Mouse (Mus musculus): ENCODE measurements at regions not wholly inside any gene's neighbourhood (a gene's known extent, or its start where the extent isn't known, plus 50 kb on each side); places are given as distances from the start of the nearest gene placed in this dataset.
A peak's percentile ranks its signal among the peaks of the same experiment; 100 is the strongest.
"Not testable (repeated sequence)": the region's sequence is repeated elsewhere in the genome, so short reads cannot be mapped to it uniquely, and the experiment has no call there.

DNA sequence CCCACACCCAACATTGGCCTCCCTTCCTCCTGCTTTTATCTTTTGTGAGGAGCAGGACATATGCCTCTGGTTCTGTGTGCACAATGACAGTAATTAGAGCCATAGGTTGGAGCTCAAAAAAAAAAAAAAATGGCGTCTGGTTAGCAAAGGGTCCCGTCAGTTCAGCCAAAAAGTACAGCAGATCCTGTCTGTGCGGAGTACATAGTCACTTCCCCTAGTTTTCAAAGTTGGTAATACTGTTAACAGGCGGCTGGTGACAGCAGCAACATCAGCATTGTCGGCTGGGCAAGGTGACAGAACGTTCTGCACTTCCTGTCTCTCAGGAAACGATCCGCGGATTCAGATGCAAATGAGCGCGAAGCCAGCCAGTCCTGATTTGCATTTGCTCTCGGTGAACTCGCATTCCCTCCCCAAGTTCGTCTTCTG, 642.4 kb upstream of the Gm19410 start:
- DNase-seq (ENCODE audit: low spot score in 2 of 2) = peak in 1 of 2 experiments; percentile 44

DNA sequence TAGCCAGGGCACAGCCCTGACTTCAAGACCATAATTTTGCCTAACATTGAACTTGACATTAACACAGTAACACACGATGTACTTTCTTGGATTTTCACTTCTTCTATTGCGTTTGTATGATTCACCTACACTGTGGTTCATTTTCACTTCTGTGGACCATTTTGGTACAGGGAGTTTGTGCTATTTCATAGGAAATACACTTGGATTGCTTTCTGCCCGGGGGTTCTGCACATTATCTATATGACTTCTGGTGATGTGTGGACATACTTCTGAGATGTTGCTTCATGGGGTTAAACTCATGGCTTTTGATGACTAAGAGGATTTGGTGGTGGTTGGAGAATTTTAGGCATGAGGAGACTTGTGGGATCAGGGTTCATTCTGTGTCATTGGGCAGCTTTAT, 640.4 kb upstream of the Gm19410 start:
- no peak for DNase-seq (ENCODE audit: low spot score in 2 of 2)

DNA sequence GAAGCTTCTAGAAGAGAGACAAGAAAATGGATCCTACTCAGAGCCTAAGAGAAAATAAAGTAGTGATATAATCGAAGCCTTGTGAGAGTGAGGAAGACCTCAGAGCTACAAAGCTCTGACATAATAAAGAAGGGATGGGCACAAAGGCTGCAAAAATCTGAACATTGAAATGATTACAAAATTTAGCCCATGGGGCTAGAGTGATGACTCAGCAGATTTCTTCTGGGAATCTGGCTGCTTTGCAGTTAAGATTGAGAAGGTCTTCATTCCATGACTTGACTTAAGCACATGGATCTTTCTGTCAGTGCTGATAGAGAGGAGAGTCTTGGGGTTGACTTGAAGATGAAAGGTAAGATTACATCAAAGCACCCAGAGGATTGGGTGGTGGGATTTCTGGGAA, 633.3 kb upstream of the Gm19410 start:
- no peak for DNase-seq (ENCODE audit: low spot score in 2 of 2)

DNA sequence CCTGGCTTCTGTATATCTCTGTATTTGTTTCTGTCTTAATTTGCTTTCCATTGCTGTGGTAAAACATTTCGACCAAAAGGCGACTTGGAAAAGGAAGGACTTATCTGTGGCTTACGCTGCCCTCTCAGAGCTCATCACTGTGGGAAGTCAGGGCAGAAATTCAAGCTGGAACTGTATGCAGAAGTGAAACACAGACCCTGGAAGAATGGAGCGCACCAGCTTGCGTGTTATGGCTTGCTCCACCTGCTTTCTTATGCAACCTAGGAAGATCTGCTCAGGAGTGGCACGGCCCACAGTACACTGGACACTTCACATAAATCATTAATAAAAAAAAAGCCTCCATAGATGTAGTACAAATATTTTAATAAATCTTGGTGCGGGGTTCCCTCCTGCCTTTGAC, 630.0 kb upstream of the Gm19410 start:
- no peak for DNase-seq (ENCODE audit: low spot score in 2 of 2)

DNA sequence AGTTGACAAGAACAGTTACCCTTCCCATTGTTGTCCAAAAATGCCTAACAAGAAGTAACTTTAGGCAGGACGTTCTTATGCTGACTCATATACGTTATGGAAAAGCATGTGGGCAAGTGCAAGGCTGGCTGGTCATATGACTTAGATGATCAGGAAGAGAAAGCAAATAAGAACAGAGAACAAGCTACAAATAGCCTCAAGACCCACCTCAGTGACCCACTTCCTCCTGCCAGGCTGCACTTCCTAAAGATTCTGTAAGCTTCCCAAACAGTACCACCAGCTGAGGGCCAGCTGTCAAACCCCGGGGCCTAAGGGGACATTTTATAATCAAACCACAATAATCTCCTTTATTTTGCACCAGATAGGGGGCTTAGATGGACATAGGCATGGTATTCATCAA, 628.9 kb upstream of the Gm19410 start:
- DNase-seq (ENCODE audit: low spot score in 2 of 2) = no peak

DNA sequence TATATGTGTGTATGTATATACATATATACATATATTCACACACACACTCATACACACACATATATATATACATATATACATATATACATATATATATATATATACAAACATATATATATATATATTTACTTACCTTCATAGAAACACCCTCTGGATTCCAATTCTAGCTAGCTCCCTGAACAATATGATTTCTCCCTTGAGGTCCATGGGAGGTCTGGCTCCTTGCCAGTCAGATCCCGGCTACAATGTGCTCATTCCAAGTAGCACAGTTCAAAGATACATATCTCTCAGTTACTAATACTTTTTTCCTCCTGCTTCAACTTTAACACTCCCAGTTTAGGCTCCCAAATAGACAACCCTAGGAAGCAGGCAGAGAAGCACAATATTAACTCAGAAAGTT, 624.8 kb upstream of the Gm19410 start:
- no peak for DNase-seq (ENCODE audit: low spot score in 2 of 2)

DNA sequence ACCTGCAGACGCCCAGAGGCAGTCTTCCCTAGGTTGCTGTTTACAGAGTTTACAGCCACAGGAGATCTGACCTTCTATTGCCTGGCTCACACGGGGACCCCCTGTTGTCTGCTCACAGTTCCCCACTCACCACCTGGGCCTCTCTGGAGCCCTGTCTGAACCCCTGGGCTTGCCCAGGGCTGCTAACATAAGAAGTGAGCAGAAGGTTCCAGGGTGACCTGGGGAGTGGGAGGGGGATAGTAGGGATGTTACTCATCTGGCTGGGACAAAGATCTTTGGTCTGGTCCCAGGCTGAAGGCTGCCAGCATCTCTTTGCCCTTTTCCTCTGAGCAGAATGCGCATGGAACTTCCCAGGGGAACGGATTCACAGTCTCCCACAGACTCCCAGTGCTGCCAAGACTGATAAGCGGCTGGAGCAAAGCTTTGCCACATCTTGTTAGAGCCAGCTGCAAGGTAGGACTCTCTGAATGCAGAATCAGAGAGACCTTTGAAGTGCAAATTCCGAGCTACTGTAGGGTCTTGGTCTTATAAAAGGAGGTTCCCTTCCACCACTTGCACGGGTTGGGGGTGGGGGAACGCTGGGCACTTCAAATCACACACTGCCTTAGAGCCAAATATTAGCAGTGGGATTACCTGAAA, 622.5 kb upstream of the Gm19410 start:
- DNase-seq (ENCODE audit: low spot score in 2 of 2) = no peak

DNA sequence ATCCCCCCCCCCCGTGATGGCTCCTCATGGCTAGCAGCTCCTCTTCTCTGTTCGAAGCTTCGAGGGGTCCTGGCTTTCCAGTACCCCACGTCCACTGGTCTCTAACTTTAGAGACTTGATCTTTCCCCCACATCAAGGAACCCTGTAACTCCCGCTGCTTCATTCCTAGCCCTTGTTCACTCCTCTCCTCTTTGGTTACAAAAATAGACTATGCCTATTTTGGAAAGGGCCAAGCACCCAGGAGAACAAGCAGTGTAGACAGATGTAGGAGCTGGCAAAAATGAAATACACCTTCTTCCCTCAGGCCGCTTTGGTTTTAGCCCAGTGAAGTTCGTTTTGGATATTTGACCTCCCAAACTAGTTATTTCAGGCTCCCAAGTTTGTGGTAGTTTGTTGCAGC, 621.9 kb upstream of the Gm19410 start:
- no peak for DNase-seq (ENCODE audit: low spot score in 2 of 2)

DNA sequence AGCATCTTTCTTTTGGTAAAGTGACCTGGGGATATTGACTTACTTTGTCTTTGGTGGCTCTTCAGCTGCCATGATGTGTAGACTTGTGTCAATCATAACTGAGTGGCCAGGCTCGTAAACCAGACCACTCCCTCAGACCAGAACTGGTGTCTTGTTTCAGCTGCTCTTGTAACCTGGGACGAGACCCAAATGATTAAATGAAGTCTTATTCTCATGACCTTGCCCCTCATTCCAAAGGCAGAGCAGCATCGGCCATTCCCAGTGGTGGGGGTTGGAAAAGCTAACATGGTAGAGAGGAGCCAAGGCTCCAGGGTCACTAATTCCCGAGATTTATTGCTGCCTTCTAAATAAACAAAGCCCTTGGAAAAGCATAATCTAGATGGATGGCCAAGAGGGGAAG, 621.2 kb upstream of the Gm19410 start:
- DNase-seq (ENCODE audit: low spot score in 2 of 2) = no peak

DNA sequence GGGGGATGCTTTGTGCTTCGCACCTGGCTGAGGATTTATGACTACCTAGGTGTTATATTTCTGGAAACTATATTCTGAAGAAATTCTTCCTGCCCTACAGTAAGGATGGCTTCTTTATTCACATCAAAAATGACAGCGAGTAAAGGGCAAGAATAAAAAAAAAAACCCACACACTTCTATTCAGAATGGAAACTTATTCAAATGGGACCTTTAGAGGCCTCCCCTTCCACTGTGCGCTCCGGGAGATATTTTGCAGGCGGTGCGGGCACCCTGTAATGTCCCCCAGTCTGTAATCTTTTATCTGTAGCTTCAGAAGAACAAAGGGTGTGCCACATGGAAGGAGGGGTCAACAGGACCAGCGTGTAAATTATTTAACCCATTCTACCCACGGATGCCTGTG, 618.1 kb upstream of the Gm19410 start:
- DNase-seq (ENCODE audit: low spot score in 2 of 2) = no peak

DNA sequence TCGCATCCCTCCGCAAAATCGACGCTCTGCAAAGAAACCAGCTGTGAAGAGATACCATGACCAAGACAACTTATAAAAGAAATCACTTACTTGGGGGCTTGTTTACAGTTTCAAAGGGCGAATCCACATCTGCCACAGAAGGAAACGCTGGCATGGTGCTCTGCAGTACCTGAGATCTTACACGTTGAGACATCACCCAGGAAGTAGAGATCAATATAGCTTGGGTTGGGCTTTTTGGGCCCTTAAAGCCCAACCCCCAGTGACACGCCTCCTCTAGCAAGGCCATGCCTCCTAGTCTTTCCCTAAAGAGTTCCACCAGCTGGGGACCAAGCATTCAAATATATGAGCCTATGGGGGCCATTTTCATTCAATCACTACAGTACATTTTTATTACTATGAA, 617.6 kb upstream of the Gm19410 start:
- DNase-seq (ENCODE audit: low spot score in 2 of 2) = no peak

DNA sequence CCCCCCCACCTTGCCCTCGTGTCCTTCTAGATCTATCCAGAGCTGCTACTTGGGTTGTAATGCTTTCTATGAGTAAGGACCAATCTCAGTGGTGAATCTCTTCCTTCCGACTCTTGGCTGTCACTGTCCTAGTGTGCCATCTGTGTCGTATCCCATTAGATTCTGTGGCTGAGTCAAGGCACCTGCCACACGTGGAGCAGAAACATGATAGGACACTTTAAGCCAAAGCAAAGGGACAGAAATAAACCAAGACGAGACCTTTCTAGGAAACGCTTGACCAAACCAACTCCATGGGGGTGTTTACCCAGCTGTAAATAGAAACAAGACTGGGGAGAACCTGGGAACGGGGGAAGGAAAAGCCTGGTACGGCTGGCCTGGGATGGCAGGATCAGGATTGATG, 613.0 kb upstream of the Gm19410 start:
- DNase-seq (ENCODE audit: low spot score in 2 of 2) = no peak

DNA sequence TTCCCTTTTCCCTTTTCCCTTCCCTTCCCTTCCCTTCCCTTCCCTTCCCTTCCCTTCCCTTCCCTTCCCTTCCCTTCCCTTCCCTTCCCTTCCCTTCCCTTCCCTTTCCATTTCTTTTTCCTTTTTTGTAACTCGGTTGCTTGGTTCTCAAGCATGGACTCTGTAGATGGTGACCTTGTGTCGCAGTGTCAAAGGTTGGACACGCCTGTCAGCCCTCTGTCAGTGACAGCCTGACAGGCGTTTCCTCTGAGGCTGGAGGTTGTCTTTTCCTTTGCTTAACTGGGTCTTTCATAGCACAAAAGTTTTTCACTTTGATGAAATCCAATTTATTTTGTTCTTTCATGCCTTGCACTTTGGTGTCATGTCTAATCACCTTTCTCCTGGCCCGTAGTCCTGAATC, 609.3 kb upstream of the Gm19410 start:
- no peak for DNase-seq (ENCODE audit: low spot score in 2 of 2)

DNA sequence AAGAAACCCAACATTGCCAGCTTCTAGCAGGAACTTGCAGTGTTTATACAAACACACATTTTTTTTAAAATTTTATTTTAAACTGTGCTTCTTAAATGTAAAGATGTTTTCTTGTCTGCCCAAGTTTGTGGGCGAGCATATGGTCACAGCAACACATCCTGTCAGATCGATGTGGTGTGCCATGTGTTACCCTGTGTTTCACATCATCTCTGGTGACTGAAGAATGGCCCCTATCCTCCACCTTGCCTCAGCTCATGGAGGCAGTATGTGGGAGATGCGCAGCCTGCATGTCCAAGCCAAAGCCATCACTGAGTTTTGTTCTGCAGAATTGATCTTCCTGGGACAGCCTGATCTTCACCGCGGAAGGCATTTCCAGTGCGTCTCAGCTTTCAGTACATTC, 607.9 kb upstream of the Gm19410 start:
- DNase-seq (ENCODE audit: low spot score in 2 of 2) = peak in 1 of 2 experiments; percentile 48

DNA sequence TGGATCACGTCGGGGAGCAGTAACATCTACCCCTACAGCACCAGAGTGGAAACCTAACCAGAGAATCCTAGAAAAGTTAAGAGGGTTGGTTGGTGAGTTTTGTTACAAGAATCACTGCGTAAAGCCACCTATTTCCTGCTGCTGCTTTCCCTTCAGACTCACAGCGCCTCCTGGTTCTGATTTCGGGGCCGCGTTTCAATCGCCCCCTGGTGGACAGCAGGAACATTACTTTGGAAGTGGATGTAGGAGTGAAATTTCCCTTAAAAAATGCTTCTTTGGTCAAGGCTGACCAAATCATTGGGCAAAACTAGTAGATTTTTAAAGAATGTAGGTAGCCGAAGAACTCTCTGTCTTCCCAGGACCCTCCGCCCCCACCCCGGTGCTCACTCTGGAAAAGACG, 606.3 kb upstream of the Gm19410 start:
- peak; percentile 56 to 74 for DNase-seq (ENCODE audit: low spot score in 2 of 2)

DNA sequence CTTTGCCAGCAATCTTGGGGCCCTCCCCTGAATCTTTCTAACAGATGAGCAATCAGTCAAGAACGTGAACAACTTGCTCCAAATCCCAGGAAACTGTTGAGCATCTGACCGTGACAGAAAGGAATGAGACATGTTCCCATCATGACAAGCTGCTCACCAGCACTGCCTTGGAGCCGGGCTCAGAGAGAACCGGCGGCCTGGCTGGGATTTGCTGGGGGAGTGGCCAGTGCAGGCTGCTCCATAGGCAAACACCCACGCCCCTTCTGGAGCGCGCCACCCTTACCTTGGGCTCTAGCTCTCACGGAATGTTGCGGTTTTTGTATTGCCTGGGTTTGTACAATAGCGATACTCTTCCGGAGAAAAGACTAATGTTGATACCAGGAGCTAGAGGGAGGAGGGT, 605.4 kb upstream of the Gm19410 start:
- no peak for DNase-seq (ENCODE audit: low spot score in 2 of 2)

DNA sequence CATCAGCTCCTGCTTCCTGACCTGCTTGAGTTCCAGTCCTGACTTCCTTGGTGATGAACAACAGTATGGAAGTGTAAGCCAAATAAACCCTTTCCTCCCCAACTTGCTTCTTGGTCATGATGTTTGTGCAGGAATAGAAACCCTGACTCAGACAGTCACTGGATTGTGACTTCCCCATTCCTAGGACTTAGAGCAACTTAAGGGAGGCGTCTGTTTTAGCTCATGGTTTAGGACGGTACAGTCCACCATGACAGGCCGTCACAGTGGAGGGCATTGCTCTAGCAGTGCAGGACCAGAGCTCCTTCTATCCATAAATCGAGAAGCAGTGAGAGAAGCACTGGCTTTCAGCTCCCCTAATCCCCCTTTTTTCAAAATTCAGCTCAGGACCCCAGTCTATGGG, 603.4 kb upstream of the Gm19410 start:
- DNase-seq (ENCODE audit: low spot score in 2 of 2) = not testable (repeated sequence)

DNA sequence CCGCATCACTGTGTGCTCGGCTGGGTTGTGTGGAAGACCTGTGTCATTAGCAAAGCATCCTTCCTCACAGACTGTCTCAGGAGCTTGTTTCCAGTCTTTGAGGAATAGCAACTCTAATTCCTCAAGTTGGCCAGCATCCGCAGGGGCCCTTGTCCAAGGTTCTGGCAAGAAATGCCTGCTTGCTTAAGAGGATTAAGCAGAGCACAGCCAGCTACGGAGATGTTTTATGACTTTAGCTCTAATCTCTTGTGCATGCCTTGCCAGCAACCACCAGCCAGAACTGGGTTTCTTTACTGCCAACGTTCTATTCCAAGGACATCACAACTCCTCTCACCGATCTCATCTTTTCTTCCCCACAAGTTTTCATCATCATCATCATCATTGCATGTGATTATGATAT, 599.0 kb upstream of the Gm19410 start:
- no peak for DNase-seq (ENCODE audit: low spot score in 2 of 2)

DNA sequence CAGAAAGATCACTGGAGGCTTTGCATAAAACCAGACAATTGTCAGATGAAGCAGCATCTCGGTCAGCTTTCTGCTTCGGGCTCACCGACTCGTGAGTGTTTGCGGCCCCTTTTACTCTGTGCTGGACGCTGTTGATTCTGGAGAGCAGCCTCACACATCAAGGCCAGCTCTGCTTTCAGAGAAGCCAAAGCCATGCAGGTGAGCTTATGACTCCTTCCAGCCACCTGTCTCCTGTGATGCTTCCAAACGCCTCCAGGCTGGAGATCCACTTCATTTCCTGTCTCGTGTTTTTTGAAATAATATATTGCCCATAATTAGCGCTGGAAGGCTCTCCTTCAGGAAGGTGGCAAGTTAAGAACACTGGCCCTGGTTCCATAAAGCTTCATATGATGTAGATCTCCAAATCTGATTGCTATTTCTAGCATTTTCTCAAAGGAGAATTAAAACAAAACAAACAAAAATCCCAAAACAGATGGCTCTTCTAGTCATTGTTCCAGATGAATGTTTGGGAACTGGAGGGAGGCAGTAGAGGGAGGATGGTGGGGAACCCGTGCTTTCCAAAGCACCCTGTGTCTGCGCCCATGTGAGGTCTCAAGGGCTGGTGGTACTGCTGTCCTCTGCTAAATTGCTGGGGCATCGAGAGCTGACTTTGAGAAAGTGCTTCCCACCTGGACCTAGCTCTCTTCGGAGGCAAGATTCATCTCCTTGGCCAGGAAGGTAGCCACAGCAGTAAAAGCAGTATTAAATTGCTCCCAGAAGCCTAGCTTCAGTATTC, 593.9 kb upstream of the Gm19410 start:
- DNase-seq (ENCODE audit: low spot score in 2 of 2) = no peak

DNA sequence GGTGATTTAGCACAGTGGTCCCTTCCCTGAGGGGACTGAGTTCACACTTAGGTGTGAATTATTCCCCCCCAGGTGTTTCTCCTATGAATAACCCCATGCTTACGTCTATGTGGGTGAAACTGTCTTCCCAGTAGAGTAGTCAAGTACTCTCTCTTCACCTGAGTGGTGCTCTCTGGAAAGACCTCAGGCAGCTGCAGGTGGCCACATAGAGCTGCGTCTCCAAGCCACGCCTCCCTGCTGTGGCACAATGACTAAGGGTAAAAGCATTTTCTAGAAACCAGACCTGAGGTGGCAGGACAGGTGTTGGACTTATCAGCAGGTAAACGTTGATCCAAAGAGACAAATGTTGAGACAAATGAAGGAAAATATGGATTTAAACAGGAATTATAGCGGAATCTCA, 588.3 kb upstream of the Gm19410 start:
- no peak for DNase-seq (ENCODE audit: low spot score in 2 of 2)

DNA sequence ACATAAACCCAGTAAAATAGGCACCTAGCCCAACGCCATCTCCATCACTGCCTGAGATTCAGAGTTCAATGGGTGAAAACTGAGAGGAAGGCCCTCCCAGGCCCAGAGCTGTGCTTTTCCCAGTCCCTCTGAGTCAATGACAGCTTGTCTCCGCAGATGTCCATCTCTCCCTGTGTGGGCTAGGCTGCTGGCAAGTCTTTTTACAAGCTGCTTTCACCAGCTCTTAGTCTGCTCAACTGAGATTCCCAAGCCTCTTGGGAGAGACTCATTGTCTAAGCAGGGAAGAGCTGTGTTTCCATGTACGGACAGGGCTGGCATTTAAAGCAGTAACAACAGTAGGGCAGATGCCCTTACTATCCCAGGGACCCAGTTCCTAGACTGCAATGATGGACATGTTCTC, 585.5 kb upstream of the Gm19410 start:
- peak in 1 of 2 experiments; percentile 17 for DNase-seq (ENCODE audit: low spot score in 2 of 2)

DNA sequence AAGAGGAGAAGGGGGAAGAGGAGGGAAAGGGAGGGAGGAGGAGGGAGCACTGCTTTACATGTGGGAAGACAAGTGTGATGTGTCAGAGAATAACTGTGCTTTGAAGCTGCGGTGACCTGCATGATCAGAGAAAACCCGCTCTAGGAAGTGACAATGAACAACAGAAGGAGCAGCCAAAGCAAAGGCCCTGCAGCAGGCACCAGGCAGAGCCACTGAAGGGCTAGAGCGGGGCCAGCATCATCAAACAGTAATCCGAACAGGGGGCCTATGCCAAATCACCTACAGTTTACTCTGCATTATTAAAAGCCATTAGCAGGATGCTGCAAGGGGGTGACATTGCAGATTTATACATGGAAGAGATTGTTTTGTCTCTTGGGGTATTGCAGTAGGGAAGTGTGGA, 583.4 kb upstream of the Gm19410 start:
- no peak for DNase-seq (ENCODE audit: low spot score in 2 of 2)

DNA sequence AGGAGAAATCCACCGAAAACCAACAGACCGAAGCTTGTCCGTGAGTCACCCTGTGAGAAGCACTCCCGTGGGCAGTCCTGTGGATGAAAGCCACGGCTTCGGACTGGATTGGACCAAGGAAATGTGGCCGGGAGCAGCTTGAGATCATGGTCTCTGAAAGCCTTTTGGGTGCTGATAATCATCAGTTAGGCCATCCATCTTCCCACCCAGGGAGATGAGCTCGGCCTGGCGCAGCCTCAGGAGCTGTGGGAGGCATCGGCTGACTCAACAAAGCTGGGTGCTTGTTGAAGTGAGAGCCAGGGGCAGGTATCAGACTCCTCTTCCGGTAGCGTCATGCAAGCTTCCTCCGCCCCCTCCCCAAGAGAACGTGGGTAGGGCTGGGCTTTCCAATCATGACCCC, 582.2 kb upstream of the Gm19410 start:
- no peak for DNase-seq (ENCODE audit: low spot score in 2 of 2)

DNA sequence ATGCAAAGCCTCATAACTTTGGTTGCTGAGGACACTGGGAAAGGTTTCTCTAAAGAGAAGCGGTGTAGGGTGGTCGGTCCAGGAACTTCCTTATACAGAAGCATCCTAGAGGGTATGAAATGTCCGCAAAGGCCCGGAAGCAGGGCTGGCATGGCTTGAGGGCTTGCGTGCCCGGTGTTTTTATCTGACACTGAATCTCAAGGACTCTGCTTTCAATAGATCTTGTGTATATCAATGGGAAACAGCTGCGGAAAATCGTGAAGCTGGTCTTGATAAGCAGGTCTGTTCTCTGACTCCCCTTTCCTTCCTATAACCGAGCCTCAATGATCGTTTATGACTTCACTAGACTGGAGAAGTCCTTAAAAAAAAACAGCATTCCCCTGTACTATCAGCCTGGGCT, 580.4 kb upstream of the Gm19410 start:
- DNase-seq (ENCODE audit: low spot score in 2 of 2) = no peak

Data from frontal cortex, postnatal 36 days (tissue).